Mouse (Mus musculus) left cerebral cortex, adult 9 months (tissue): ENCODE results near the gene Epha8.

Experiments
- DNase-seq, 2 experiments: peaks; one replicate each; pipeline ENCODE4 v3.0.0; 2022; ENCODE audit warnings: low spot score in 2 of 2

Gene Epha8

DNA sequence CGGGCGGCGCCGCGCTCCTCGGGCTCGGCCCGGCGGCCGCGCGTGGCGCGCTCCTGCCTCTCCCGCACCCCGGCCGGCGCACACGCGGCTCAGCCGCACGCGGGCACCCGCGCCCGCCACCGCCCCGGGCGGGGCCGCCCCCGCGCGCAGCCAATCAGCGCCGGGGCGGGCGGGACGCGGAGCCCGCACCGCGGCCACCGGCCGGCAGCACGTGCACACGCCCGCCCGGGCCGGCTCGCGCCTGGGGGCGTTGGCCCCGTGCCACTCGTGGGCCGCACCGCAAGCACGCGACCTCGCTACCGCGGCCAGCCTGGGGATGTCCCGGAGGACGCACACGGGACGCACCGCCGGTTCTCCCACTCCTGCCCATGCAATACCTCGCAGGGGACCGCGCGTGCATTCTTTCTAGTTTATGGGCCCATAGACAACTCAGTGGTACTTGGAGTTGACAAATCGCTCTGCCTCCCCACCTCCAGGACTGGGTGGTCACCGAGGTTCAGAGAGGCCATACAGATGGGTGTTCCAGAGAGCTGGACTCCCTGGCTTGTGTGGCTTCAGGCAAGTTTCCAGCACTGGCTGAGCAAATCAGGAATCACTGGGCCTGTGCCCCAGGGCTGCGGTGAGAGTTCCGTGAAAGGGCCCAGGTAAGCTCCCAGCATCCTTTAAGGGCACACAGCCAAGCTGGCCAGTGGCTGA is at the start of gene Epha8:
TSS of gene Epha8 (minus strand) at position 66 of the 696 bp plus-strand sequence.
- peak in 1 of 2 experiments; percentile 7 for DNase-seq

DNA sequence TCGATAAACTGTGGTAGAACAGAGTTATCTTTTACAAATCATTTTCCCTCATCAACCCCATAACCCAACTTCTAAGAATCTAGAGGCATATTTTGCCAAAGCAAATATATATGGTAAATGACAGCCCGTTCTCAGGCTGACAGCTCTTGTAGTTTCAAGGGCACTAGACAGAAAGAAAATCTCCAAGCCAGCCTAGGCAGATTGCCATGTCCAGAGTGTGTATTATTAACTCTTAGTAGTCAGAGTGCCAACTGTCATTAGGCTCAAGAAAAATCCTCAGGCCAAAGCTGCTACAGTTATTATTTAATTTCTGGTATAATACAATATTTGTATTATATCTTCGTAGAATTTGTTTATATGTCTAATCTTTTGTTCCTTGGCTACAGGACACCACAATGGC is 45.2 kb upstream of the Epha8 start:
- DNase-seq: no peak

DNA sequence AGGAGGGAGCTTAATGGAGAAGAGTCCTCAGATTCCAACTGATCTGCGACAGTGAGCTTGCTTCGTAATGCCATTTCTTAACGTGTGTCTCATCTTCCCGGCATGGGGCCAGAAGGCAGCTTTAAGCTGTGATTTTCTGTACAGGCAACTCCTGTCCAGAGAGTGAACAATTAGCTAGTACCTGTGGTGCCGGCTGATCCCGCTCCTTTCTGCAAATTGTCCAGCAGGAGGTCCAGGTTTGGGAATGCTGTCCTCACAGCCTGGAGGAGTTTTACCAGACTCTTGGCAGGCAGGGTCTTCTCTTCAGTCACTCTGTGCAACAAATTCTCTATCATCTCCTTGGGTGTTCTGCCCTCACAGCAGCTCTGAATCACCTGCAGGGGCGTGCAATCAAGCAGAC is 44.4 kb upstream of the Epha8 start:
- no peak for DNase-seq

DNA sequence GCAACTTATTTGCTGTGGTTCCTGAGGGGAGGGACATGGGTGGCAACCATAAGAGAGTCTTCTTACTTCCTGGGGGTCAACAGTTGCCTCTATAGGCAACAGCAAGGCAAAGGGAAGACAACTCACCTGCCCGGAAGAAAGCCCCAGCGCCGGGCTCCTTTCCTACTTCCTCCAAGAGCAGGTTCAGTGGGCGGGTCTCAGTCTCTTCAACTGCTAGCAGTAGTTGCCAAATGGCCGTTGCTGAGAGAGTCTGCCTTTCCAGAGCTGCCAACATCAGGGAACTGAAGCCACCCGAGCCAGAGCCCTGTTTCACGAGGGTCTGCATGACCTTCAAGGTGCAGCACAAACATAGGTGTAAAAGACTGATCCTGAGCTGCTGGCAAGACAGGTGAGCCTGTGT is 41.8 kb upstream of the Epha8 start:
- no peak for DNase-seq

DNA sequence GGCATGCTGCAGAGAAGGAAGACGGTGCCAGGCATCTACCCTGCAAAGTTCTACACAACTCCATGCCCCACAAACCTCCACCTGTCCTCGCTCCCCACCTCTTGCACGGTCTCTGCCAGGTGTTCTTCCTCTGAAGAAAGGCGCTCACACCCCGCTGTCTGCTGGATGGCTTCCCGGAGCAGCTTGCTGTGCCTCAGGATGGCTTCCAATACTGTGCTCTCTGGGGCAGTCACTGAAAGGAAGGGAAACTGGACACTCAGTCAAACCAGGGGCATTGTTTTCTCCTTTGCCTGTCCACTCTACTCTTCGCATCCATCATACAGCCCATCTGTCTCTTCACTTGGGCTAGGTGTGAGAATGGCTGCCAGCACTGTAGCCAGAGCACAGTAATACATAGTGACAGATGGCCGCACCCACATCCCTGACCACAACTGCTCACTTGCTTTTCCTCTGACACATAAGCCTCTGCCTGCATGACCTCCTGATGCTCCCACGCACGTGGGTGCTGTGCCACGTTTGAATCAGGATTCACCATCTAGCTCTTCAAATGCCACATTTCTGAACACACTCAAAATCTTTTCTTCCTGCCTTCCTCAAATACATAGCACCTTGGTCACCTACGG is 41.2 kb upstream of the Epha8 start:
- DNase-seq: peak in 1 of 2 experiments; percentile 24

DNA sequence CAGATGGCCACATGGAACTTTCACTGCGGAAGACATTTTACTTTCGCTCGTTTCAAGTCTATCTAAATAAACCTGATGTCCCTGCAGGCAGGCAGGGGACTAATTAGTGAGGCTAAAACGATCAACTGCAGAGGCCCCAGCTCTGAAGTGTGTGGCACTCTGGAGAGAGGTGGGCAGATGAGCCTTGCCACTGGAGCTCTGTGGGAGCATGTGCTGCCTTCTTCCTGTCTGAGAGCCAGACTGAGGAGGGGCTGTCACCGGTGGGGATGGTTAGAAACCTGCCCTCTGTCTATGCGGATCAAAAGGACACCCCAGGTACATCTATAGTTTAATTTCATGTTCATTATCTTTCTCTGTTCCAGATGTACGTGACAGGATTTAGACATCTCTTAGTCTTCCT is 40.3 kb upstream of the Epha8 start:
- DNase-seq: no peak

DNA sequence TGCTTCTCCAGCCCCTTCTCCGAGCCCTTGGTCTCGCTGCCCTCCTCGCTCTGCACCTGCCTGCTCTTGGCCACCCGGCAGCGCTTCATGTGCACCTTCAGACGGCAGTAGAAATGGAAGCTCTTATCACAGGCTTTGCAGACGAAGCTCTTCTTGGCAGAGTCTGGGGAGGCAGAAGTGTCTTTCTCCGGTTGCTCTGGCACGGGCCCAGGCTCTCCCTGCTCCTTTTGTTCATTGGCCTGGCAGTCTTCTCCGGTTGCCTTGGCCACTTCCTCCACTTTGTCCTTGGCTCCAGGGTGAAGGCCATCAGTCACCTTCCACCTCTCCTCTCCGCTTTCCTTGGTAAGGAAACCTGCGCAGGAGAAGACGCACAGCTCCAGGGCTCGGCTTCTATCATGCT is 38.7 kb upstream of the Epha8 start:
- no peak for DNase-seq

DNA sequence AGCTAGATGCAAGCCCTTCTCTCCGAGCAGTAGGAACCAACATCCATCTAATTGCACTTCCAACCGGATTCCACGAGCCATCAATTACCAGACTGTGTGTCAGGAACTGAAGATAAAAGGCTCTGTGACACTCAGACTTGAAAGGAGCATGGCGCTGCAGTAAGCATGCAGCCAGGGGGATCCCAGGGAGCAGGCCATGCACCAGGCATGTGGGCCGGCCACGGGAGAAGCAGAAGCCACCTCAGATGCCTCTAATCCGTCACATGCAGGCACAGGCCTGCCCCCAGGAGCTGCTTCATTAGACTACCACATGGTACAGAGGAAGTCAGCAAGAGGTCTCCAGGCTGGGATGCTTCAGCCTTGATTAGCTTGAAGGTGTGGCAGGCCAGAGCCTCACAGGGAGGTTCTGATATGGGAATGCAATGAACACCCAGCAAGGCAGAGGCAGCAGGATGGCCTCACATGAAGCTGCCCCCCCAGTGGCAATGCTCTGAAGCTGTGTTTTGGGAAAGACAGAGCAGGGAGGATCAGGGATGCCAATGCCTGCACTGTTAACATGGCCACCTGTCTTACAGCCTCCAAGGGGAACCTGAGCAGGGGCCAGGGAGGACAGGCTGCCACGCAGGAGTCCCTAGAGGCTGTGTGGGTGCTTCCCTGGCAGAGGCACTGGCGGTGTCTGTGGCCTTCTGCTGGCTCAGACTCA is 25.5 kb upstream of the Epha8 start:
- no peak for DNase-seq

DNA sequence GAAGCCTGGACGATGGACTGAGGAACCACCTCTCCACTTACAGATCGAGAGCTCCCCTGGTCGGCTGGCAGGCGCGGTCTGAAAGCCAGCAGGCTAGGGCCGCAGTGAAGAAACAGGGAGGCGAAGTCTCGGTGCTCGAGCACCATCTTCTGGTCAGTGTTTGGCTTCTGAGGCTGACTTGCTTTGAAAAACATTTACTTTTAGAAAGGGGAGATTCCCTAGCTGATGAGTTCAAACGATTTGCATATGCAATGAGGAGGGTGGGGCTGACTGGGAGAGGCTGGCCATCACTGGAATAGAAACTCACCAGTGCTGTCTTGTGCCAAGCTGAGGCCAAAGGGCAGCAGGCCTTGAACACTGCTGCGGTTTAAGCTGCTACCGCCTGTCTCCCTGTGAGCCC is 24.7 kb upstream of the Epha8 start:
- peak in 1 of 2 experiments; percentile 37 for DNase-seq

DNA sequence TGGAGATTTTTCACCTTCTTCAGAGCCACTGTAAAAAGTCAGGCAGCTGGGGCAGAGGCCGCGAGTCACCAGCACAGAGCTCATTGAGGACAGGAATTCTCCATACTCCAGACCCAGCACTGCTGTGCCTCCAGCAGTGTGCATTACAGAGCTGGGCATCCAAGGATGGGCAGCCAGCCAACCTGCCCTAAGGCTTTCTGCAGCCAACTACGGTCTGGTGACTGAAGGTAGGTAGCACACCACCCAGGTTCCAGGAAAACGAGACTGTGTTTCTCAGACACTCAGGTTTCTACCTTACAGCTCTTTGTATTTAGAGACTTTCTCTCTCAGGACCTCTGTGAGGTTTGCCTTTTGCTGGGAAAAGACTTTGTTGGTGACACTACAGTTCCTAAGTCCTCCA is 24.3 kb upstream of the Epha8 start:
- no peak for DNase-seq

DNA sequence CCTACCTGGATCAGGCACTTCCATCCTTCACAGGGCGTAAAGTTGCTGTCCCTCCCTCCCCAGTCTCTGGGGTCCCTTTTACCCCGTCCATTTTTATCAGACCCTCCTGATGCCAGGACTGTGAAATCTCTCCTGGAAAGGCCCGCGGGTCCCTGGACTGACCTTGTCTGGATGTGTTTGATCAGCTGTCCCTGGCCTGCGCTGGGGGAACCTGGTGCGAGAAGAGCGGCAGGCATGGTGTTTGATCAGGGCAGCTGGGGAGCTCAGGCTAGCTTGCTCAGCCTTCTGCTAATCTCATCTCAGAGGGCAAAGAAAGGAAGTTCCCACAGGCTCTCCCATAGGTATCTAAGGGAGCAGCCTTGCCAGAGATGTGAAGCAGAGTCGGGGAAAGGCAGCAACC is 20.6 kb upstream of the Epha8 start:
- DNase-seq: no peak

DNA sequence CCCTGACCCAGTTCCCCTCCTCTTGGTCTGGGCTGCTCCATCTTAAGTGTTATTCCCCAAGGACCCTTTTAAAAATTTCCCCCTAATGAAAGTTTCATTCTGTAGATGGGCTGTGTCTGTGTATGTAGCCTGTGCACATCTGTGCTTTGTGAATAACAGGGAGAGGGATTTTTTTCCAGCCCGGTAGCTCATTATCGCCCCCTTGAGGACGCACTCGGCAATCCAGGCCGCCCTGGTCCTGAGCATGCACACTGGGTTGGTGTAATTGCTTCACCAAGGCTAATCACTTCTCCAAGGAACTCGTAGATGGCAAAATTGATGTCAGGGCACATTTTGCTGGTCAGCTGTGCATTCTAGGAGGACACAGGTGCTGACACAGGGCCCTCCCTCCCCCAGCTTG is 14.3 kb upstream of the Epha8 start:
- peak in 1 of 2 experiments; percentile 42 for DNase-seq

DNA sequence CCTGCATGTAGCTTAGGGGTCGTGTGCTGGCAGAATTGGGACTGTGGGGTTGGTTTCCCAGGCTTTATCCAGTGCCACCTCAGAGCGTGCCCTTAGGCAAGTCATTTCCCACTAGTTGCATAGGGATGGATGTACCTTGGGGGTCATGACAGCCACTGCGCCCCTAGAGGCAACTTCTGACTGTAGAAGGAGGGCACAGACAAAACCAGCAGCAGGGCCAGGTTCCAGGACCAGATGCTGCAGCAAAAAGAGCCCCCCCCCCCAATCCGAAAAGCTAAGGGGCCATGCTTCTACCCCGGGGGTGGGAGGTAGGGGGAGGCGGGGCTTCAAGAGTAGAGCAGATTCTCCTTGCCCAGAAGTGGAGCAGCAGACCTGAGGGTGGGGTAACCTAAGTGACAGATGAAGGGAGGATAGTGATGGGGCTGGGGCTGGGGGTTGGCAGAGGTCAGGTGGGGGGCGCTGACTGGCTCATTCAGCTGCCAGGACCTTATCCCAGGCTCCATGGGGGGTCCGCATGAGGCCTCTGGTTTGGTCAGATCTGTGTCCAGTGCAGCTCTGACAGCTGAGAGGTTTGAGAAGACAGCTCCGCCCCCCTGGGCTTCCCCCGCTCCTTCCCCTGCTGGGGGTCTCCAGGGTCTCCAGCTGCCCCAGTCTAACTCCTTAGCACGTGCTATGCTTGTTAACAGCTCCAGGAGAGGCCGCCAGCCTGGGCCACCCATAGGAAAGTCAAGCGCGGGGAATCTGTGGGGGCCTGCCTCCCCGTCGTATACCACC is 13.1 kb upstream of the Epha8 start:
- no peak for DNase-seq

DNA sequence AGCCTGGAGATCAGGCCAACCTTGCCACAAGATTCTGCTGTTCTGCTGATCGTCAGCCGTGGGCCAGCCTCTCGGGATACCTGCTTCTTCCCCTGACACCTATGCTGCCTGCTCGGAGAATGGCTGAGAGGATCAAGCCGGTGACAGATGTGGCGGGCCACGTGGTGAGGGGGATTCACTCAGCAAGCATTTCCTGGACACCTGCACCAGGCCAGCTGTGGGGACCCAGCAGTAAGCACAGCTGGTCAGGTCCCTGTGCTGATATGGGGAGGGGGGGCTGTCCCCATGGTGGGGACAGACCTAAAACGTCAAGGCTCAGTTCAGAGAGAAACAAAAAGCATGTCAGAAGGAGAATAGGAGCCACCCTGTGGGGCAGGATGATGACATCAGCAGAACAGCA is 12.5 kb upstream of the Epha8 start:
- no peak for DNase-seq

DNA sequence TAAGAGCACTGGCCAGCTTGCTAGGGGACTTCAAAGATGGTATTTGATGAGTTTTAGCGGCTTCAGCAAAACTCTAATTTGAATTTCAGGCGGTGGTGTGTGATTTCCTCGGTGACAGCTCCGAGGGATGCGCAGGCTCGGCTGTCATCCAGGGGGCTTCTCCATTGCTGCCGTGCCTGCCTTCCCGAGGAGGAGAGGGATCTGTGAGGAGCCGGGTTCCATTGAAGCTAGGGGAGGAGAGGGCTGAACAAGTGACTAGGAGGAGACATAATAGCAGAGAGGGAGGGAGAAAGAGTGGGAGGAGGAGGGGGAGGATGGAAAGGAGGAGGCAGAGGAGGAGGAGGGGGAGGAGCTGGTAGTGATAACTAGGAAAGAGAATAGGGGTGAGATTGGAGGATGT is 10.9 kb upstream of the Epha8 start:
- DNase-seq: no peak

DNA sequence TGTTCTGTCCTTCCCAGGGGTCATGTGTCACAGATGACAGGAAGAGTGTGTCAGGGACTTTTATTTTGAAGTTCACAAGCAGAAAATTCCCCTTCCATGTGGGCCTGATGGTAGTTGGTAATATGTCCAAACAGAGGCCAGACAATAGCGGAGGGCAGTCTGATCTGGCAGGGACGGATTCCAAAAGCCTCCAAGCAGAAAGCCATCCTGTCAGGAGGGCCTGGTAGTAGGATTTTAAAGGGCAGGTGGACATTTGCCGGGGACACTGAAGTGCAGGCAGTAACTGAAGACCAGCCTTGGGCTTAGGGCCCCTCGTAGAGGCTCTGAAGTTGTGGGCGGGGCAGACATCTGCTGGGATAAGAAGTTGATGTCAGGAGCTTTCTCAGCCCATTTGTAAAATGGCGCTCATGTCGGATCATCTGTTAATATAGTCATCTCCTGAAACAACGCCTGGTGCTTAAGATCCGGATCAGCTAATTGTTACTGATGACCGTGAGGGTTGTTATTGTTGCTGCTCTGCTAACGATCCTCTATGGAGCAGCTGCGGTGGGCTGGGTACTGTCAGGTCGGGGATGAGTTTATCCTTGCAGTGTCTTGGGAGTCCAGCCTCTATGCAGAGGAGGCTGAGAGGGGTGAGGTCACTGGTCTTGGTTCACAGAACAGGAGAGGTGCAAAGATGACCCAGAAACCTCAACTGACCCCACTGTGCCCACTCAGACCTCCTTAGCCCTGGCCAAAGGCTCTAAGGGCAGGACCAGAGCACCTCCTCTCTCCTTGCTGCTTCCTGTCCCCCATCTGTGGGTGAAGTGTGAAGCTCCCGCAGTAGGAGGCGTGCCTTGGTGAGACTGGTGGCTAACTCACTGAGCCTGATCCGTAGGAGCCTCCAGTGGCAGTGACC is 10.1 kb upstream of the Epha8 start:
- DNase-seq: no peak

DNA sequence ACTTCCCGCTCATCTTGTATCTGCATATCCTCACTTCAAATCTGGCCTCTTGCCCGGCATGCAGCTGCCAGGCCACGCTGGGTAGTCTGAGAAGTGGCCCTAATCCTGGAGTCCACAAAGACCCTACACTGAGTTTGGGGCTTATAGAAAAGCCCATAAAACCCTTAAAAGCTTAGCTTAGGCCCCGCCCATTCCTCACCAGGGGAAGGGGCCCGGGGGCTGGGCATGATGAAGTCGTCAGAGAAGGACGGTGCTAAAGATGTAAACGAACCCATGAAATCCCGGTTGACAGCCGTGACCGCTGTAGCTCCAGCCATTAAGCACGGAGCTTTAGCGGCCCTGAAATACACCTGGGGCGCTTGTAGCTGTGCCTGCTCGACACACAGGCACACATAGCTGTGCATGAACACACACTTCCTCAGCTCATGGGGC is 8.4 kb upstream of the Epha8 start:
- DNase-seq: no peak

DNA sequence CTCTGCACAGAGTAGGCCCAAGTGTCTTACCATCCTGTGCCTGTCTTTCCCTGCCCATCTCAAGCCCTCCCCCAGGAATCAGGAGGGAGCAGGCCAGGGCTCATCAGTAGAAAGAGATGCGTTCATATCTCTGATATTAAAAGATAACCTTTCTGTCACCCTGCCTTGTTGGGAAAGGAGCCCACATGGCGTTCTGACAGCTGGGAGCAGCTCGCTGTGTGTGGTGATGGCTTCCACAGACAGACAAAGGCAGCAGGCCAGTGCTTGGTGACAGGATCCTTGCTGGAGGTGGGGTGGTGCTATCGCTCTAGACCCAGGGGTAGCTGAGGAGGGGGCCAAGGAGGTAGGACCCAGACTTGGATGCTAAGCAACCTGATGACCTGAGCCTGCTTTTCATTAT is 5.8 kb upstream of the Epha8 start:
- no peak for DNase-seq

DNA sequence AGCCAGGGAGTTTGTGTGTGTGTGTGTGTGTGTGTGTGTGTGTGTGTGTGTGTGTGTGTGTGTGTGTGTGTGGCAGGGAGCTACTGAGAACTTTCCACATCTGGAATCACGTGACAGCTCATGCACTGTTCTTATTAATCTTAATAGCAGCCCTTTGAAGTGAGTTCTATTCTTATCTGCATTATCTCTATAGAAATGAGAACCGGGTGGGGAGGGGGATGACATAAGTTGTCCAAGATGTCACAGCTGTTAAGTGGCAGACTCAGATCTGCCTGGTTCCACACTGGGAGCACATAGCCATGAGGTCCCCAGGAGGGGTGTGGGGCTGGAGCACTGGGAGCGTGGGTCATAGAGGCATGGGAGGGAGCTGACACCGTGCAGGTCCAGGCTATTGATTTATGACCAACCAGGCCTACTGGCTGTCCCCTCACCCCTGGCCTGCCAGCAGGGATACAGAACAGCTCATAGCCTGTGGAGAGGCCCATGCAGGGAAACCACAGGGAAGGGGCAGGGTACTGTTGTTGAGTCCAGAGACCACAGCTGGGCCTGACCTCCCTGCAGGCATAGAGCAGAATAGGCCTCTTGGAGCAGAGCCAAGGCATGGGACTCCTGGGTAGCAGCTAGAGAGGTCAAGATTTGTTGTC is 5.1 kb upstream of the Epha8 start:
- no peak for DNase-seq

DNA sequence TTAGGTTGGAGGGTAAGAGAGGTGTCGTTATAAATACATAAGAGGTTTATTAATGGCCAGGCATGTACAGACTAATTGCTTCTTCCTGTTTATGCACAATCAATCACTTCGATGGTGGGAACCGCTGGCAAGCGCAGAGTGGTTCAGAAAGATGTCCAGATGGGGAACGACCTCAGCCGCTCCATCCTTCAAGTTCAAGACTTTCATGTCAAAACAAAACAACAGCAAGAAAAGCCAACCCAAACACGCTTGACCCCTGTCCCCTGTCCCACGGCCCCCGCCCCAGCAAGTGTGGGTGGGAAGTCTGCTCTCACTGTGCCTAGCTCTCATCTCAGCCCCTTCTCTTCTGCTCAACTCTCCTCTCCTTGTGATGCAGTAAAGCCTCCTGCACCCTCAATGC is 4.0 kb upstream of the Epha8 start:
- no peak for DNase-seq

DNA sequence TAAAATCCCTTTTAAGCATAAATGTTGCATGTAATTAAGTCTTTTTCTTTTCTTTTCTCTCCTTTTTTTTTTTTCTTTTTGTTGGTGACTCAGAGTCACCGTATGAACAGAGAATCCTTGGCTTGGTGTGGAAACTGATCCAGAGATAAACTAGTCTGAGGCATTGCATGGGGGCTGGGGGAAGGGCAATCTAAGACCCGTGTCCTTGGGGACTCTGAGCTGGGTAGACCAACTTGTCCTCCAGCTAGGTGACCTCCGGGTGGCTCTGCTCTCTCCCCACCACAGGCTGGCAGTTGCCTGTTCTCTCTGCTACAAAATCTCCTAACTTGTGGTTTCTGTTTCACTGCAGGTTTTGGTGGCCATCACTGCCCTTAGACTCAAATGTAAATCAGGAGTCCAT is 3.5 kb upstream of the Epha8 start:
- DNase-seq: no peak
